In genomic region chr4:92931272-92931671, GRCm38 (mm10) we compare ENCODE assay signal across 20 mouse cellular contexts.
A peak's percentile ranks its signal among the peaks of the same experiment; 100 is the strongest.
DNase-seq lines count a peak whose midpoint lies in the region; ATAC-seq lines count a peak whose summit lies in the region.
"Had no signal": no experiment of that assay in that cellular context is flagged by ENCODE, and none has a peak within 500 bp of the region (broad histone marks: within the 10 kb centered on the region; RNA-seq: fewer than 3 reads in every experiment).

No protein-coding gene starts in this region.

- no peak overlapping the region for H3K9ac ChIP-seq in forebrain, embryonic 14.5 days (ENCODE audit: low read length)
- no peak overlapping the region for H3K9ac ChIP-seq in forebrain, embryonic 15.5 days (replicated peaks)
- no peak overlapping the region for H3K9ac ChIP-seq in liver, embryonic 12.5 days
- H3K9ac ChIP-seq: hindbrain, embryonic 12.5 days; hindbrain, embryonic 15.5 days had no signal

- ATAC-seq in forebrain, embryonic 14.5 days, result no peak
- ATAC-seq in forebrain, embryonic 15.5 days (replicated peaks), result no peak
- ATAC-seq in liver, embryonic 12.5 days, result no peak
- ATAC-seq: activated CD4-positive, CD25-positive, alpha-beta regulatory T cell, adult 4 months; forebrain, embryonic 16.5 days had no signal

- H3K4me2 ChIP-seq in forebrain, embryonic 14.5 days (ENCODE audit: low read length), result no peak overlapping the region
- no peak overlapping the region for H3K4me2 ChIP-seq in forebrain, embryonic 15.5 days (replicated peaks)
- H3K4me2 ChIP-seq in liver, embryonic 12.5 days, result no peak overlapping the region
- H3K4me2 ChIP-seq: heart, embryonic 11.5 days; hindbrain, embryonic 12.5 days; hindbrain, embryonic 15.5 days had no signal

- H3K4me3 ChIP-seq in forebrain, embryonic 14.5 days (ENCODE audit: low read depth, low read length), result no peak overlapping the region
- no peak overlapping the region for H3K4me3 ChIP-seq in forebrain, embryonic 15.5 days
- H3K4me3 ChIP-seq in liver, embryonic 12.5 days, result no peak overlapping the region
- H3K4me3 ChIP-seq: heart, adult 2 months; hindbrain, embryonic 12.5 days; hindbrain, embryonic 15.5 days had no signal

- no peaks in the 10 kb centered on the region for H3K9me3 ChIP-seq in forebrain, embryonic 14.5 days (replicated peaks; ENCODE audit: control insufficient read depth, low read length)
- no peaks in the 10 kb centered on the region for H3K9me3 ChIP-seq in forebrain, embryonic 15.5 days
- H3K9me3 ChIP-seq in liver, embryonic 12.5 days (replicated peaks), result no peaks in the 10 kb centered on the region
- H3K9me3 ChIP-seq: hindbrain, embryonic 12.5 days; hindbrain, embryonic 15.5 days had no signal

- no peaks in the 10 kb centered on the region for H3K4me1 ChIP-seq in forebrain, embryonic 14.5 days (ENCODE audit: control insufficient read depth, insufficient read depth, low read length)
- no peaks in the 10 kb centered on the region for H3K4me1 ChIP-seq in forebrain, embryonic 15.5 days
- H3K4me1 ChIP-seq in liver, embryonic 12.5 days, result no peaks in the 10 kb centered on the region
- H3K4me1 ChIP-seq: hindbrain, embryonic 12.5 days; hindbrain, embryonic 15.5 days had no signal

- no peaks in the 10 kb centered on the region for H3K27me3 ChIP-seq in forebrain, embryonic 14.5 days (replicated peaks; ENCODE audit: control insufficient read depth, insufficient read depth, low read length)
- no peaks in the 10 kb centered on the region for H3K27me3 ChIP-seq in forebrain, embryonic 15.5 days
- no peaks in the 10 kb centered on the region for H3K27me3 ChIP-seq in liver, embryonic 12.5 days (replicated peaks)
- H3K27me3 ChIP-seq: hindbrain, embryonic 12.5 days; hindbrain, embryonic 15.5 days had no signal

- peak; percentile 22 for DNase-seq in forebrain, embryonic 14.5 days (ENCODE audit: low spot score)
- peak; percentile 3 for DNase-seq in layer of hippocampus, adult 11-12 months (ENCODE audit: low spot score)
- DNase-seq in layer of hippocampus, adult 9-10 months (ENCODE audit: low spot score), result no peak
- peak; percentile 51 for DNase-seq in brain, adult 2 months (ENCODE audit: low read depth, low spot score)
- DNase-seq in telencephalon, adult 2 months (ENCODE audit: low read depth, low spot score), result peak; percentile 31
- DNase-seq: adrenal gland, adult 8-10 months; adrenal gland, postnatal 36 days; cerebellum, adult 18-20 months; cerebellum, adult 9-10 months; cerebellum, postnatal 14 days; gastrocnemius, postnatal 10 days; gastrocnemius, postnatal 36 days; heart, adult 2 months had no signal

- no peak overlapping the region for H3K27ac ChIP-seq in forebrain, embryonic 14.5 days (ENCODE audit: low read depth, low read length)
- H3K27ac ChIP-seq in forebrain, embryonic 15.5 days (replicated peaks), result no peak overlapping the region
- no peak overlapping the region for H3K27ac ChIP-seq in liver, embryonic 12.5 days
- H3K27ac ChIP-seq: heart, adult 2 months; hindbrain, embryonic 12.5 days; hindbrain, embryonic 15.5 days had no signal

- H3K36me3 ChIP-seq in forebrain, embryonic 14.5 days (ENCODE audit: control insufficient read depth, insufficient read depth, low read length), result no peaks in the 10 kb centered on the region
- no peaks in the 10 kb centered on the region for H3K36me3 ChIP-seq in forebrain, embryonic 15.5 days
- no peaks in the 10 kb centered on the region for H3K36me3 ChIP-seq in liver, embryonic 12.5 days
- H3K36me3 ChIP-seq: hindbrain, embryonic 12.5 days; hindbrain, embryonic 15.5 days had no signal
